Mouse (Mus musculus) cerebellum, adult 2 months (tissue): ENCODE data around the gene Edc3.

Experiments used
- CTCF ChIP-seq: fragments of 200-500 bp; IDR thresholded peaks from 2 replicates; pipeline ENCODE4 v1.5.1; 2011; ENCODE audit warnings: low read depth, mild to moderate bottlenecking, control low read depth, low read length, moderate library complexity, borderline replicate concordance; ENCODE audit not compliant: insufficient read depth
- POLR2A ChIP-seq: fragments of 200-500 bp; IDR thresholded peaks from 2 replicates; pipeline ENCODE4 v1.6.1; 2011; ENCODE audit warnings: low read length, control low read depth, borderline replicate concordance; ENCODE audit not compliant: insufficient read depth

DNA sequence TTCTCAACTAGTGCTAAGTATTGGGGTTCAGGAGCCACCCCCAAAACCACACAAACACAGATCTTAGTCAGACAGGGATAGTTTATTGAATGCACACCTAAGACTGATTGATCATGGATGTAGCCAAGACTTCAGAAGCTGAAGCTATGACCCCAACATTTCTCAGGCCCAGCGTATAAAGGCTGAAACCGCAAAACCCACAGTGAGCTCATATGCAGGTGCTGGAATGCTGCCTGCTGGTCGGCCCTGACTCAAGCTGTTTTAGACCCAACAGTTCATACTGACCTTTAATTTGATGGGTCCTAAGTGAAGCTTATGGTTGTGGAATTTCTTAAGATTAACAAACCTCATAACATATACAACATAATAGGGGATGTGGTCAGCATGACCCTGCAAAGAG is 74.3 kb downstream of the Edc3 start:
- no peak for TF ChIP-seq CTCF
- TF ChIP-seq POLR2A: no peak
